Mouse (Mus musculus): ENCODE results near the gene 2610318N02Rik. TPM values are rescaled to one million over a fixed set of nuclear protein-coding genes. Genes with fewer than 3 reads are reported as not detected.
"Not testable (repeated sequence)": the region's sequence is repeated elsewhere in the genome, so short reads cannot be mapped to it uniquely, and the experiment has no call there.

Gene 2610318N02Rik
- total RNA-seq (2021) = 1 to 10 TPM in 1 of 2 experiments, under 1 TPM in 1; 0.97 to 1.2 TPM
- long read RNA-seq, experiment 1, partial matches to known transcripts = 1 of 1 reads
- long read RNA-seq, experiment 1, other reads (novel, unspliced or antisense) = 0 of 1 reads
- long read RNA-seq, experiment 2 = 0 reads

DNA sequence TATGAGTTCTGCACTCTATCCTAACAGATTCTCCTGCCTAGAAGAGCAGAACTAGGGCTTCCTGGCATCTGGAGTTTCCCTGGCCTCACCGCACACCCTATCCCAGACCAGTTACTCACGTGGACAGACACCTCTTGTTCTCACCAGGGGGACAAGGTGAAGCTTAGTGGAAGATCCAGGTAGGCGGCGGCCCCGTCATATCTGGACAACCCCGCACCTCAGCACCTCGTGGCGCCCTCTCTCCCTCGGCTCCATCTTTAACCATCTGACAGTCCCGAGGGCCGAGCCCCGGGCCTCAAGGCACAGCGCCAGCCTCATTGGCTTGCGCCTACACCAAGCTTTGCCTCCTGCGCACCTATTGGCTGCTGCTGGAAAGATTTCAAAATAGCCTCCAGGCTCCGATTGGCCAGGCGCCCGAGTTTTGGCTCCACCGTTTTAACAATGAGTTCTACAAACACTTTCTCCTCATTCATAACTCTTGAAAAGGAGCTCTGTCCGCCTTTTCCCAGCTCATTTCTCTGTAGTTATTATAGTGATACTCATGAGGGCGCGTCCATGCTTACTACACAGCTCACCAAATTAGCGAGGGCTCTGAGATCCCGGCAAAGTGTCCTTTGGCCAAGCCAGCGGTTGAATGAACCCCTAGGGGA, at the start of gene 2610318N02Rik:
Gene 2610318N02Rik, minus strand, starts transcription at position 297 of the 650 bp plus-strand sequence.
- peak; percentile 34 to 45 for DNase-seq (ENCODE audit: low spot score in 2 of 2)

GRCm38 (mm10) chr16:17168049-17168448, 43.1 kb upstream of the 2610318N02Rik start:
- DNase-seq (ENCODE audit: low spot score in 2 of 2) = no peak

GRCm38 (mm10) chr16:17167179-17167578, 42.2 kb upstream of the 2610318N02Rik start:
- no peak for DNase-seq (ENCODE audit: low spot score in 2 of 2)

GRCm38 (mm10) chr16:17165478-17165877, 40.5 kb upstream of the 2610318N02Rik start:
- not testable (repeated sequence) for DNase-seq (ENCODE audit: low spot score in 2 of 2)

DNA sequence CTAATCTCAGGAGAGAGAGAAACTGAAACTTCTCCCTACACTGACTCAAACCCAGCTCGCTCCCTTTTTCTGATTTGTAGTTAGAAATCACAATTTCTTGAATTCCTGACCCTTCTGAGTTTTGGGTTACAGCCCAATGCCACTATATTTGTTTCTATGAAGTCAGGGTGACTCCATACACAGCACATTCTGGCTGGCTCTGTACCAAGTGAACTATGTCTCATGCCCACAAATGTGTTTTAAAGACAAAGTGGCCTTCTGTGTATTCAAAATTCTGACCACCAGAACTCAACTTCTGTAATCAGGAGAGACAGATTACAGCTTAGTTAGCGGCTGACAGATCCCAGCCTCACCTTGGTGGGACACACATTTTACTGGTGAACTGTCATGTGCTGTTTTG, 29.4 kb upstream of the 2610318N02Rik start:
- no peak for DNase-seq (ENCODE audit: low spot score in 2 of 2)

DNA sequence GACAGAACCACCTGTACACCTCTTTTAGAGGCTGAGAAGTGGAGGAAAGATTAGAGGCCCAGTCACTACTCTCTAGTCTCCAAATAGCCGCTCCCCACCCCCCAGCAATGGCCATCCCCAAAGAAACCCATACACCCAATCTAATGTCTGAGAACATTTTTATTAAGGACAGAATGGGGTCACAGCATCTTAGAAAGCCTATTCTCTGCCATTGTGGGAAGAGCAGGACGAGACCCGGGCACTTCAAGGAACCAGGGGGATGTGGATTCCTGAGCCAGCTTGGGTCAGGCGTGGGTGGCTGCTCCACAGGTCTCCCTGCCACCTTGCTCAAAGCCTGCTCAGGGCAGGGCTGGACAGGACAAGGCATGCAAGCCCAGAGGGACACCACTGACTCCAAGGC, 26.9 kb upstream of the 2610318N02Rik start:
- DNase-seq (ENCODE audit: low spot score in 2 of 2) = no peak

- DNase-seq (ENCODE audit: low spot score in 2 of 2) = no peak
Observed at GRCm38 (mm10) chr16:17150520-17151258, 25.7 kb upstream of the 2610318N02Rik start.

DNA sequence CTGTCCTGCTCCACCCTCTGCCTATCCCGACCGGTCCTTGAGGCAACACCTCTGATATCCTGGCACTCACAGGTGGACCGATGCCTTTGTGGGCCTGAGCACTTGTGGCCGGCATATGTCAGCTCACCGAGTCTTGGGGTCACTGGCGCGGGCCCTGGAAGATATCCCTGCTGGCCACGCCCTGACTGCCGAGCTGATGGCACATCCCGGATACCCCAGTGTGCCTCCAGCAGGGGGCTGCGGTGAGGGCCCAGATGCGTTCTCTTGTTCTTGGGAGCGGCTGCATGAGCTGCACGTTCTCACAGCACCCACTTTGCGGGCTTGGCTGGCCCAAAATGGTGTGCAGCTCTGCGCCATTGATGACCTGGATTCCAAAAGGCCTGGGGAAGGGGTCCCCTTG, 23.1 kb upstream of the 2610318N02Rik start:
- peak; percentile 14 to 16 for DNase-seq (ENCODE audit: low spot score in 2 of 2)

DNA sequence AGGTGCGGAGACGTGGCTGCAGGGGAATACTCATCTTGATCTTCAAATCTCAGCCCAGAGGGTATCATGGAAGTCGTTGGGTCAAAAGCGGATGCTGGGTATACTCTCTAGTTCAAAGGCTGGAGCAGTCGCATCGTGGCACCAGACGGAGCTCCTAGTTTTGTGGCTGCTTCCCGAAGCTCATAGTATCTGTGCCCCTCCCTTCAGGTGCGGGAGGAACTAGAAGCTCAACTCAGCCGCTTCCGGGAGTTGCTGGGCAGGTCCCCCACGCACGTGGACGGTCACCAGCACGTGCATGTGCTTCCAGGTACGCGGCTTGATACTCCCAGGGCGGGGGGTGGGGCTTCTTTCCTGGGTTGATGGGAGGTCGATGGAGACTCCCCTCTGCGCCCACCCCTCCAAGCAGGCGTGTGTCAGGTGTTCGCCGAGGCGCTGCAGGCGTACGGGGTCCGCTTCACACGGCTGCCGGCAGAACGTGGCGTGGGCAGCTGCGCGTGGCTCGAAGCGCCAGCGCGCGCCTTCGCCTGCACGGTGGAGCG, 22.5 kb upstream of the 2610318N02Rik start:
- peak; percentile 17 to 27 for DNase-seq (ENCODE audit: low spot score in 2 of 2)

DNA sequence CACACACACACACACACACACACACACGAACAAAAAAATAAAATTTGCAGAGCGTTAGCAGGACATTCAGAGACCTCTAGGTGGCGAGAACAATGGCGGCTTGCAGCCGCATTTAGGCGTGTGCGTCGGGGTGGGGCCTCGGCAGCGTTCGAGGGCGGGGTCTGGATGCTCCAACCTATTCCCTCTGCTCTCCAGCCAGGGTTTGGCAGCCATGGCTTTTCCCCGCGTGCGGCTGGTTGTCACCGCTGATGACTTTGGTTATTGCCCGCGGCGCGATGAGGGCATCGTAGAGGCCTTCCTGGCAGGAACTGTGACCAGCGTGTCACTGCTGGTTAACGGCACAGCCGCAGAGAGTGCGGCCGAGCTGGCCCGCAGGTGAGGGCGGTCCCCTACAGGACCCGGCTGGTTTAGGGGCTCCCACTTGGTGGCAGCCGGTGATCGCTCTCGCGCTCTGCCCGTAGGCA, 21.8 kb upstream of the 2610318N02Rik start, which contains the start of gene Ccdc116:
Gene Ccdc116, minus strand, starts transcription at position 458 of the 464 bp plus-strand sequence.
- peak; percentile 78 to 80 for DNase-seq (ENCODE audit: low spot score in 2 of 2)

DNA sequence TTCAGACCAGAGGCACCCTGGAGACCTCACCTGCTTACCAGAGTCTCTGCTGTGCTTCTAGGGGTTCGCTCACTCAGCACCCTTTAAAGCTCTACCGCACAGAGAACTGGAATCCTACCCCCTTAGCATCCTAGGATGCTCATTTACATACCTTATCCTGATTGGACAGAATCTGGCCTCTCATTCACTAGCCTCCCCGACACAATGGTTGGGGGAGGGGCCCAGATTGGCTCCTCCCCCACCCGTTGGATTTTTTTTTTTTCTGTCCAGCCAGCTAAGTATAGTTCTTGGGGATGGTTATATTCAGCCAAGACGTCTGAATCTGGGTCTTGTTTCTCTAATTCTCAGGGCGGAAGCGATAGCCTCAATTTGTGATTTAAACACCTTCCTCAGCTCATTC, 19.4 kb upstream of the 2610318N02Rik start, which contains the start of gene Ydjc:
Gene Ydjc, plus strand, starts transcription at position 283 of the 400 bp plus-strand sequence.
- DNase-seq (ENCODE audit: low spot score in 2 of 2) = no peak

DNA sequence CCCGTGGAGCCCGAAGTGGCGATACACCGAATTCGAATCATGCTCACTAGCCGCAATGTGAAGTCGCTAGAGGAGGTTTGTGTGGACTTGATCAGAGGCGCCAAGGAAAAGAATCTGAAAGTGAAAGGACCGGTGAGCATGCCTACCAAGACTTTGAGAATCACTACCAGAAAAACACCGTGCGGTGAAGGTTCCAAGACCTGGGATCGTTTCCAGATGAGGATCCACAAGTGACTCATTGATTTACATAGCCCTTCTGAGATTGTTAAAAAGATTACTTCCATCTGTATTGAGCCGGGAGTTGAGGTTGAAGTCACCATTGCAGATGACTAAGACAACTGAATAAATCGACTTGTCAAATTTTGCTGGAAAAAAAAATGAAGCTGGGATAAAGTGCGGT, 12.4 kb upstream of the 2610318N02Rik start:
- no peak for DNase-seq (ENCODE audit: low spot score in 2 of 2)

- DNase-seq (ENCODE audit: low spot score in 2 of 2) = no peak
Observed at GRCm38 (mm10) chr16:17132906-17133200, 7.9 kb upstream of the 2610318N02Rik start.

- peak; percentile 94 to 97 for DNase-seq (ENCODE audit: low spot score in 2 of 2)
Observed at GRCm38 (mm10) chr16:17132089-17132905, 7.3 kb upstream of the 2610318N02Rik start, which contains the start of gene Sdf2l1. TSS of gene Sdf2l1 (minus strand) at chr16:17132383.

- no peak for DNase-seq (ENCODE audit: low spot score in 2 of 2)
Observed at GRCm38 (mm10) chr16:17131191-17132088, 6.5 kb upstream of the 2610318N02Rik start.

GRCm38 (mm10) chr16:17127292-17127691, 2.3 kb upstream of the 2610318N02Rik start:
- DNase-seq (ENCODE audit: low spot score in 2 of 2) = peak in 1 of 2 experiments; percentile 49

- no peak for DNase-seq (ENCODE audit: low spot score in 2 of 2)
Observed at GRCm38 (mm10) chr16:17124119-17124870, 672 bp downstream of the 2610318N02Rik start.

GRCm38 (mm10) chr16:17121569-17121968, 3.4 kb downstream of the 2610318N02Rik start:
- no peak for DNase-seq (ENCODE audit: low spot score in 2 of 2)

DNA sequence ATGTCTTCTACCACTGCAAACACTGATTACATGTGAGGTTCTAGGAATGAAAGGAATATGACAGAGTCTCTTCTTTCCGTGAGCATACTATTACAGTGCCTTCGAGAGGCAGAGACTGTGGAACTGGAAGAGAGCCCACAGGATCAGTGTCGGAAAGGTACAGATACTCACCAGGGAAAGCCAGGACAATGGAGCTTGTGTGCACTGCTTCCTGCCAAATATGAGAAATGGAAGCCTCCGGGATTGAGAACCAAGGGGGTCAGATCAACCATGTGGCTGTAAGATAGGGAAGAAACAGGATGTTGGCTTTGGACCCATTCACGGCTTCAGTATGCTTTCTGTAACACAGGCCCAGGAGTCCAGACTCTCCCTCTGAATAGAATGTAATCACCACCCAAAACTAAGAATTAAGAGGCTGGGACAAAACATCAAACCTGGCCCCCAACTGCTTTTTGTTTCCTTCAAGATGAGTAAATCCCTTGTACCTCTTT, 7.6 kb downstream of the 2610318N02Rik start:
- no peak for DNase-seq (ENCODE audit: low spot score in 2 of 2)

Measured in layer of hippocampus, postnatal 14 days (tissue).